Mouse (Mus musculus) neural tube, embryonic 11.5 days (tissue): ENCODE measurements around the gene Copg2. TPM values are rescaled to one million over a fixed set of nuclear protein-coding genes. Genes with fewer than 3 reads are reported as not detected.
"Not testable (repeated sequence)": the region's sequence is repeated elsewhere in the genome, so short reads cannot be mapped to it uniquely, and the experiment has no call there.

Source experiments
- ATAC-seq: fragments of 200-750 bp; cut with Nextera tagmentation; 2 replicates; pipeline ENCODE4 v1.8.0; 2017; ENCODE audit warnings: moderate number of reproducible peaks, mild to moderate bottlenecking, moderate TSS enrichment, moderate library complexity; ENCODE audit not compliant: insufficient read depth, low FRiP score, low TSS enrichment
- DNase-seq: peaks from one replicate; pipeline ENCODE4 v3.0.0-alpha.2; 2015; ENCODE audit warnings: low spot score
- H3K27ac ChIP-seq: fragments of 300-500 bp; sonication (generic); 2 replicates; pipeline ENCODE4 v1.5.1; 2014; ENCODE audit warnings: low read depth, mild to moderate bottlenecking, low read length
- H3K27me3 ChIP-seq: fragments of 300-500 bp; sonication (generic); 2 replicates; pipeline ENCODE4 v1.6.1; 2014; ENCODE audit warnings: mild to moderate bottlenecking, low read length, mixed read lengths; ENCODE audit not compliant: control insufficient read depth, insufficient read depth
- H3K36me3 ChIP-seq: fragments of 300-500 bp; sonication (generic); 2 replicates; pipeline ENCODE4 v1.6.1; 2014; ENCODE audit warnings: mild to moderate bottlenecking, low read length, moderate library complexity, mixed read lengths; ENCODE audit not compliant: control insufficient read depth, insufficient read depth
- H3K4me1 ChIP-seq: fragments of 300-500 bp; sonication (generic); 2 replicates; pipeline ENCODE4 v1.6.1; 2014; ENCODE audit warnings: low read length, mixed read lengths; ENCODE audit not compliant: control insufficient read depth, insufficient read depth
- H3K4me2 ChIP-seq: fragments of 300-500 bp; sonication (generic); 2 replicates; pipeline ENCODE4 v1.6.1; 2014; ENCODE audit warnings: low read depth, mild to moderate bottlenecking, moderate library complexity
- H3K4me3 ChIP-seq: fragments of 300-500 bp; sonication (generic); 2 replicates; pipeline ENCODE4 v1.5.1; 2014; ENCODE audit warnings: low read depth, low read length
- H3K9ac ChIP-seq: fragments of 300-500 bp; sonication (generic); 2 replicates; pipeline ENCODE4 v1.6.1; 2014; ENCODE audit warnings: mild to moderate bottlenecking, low read length
- H3K9me3 ChIP-seq: fragments of 300-500 bp; sonication (generic); 2 replicates; pipeline ENCODE4 v1.6.1; 2016; ENCODE audit warnings: low read length; ENCODE audit not compliant: control insufficient read depth
- WGBS: fragments of 180-500 bp; shearing (Covaris S2); extraction: QIAGEN DNeasy Blood & Tissue Kit; methylation state at CpG from one replicate; pipeline ENCODE4 v1.1.7; 2014; 5-methylcytosine and 5-hydroxymethylcytosine counted together
- polyA plus RNA-seq: library from polyadenylated mRNA; unstranded; fragments of >200 nt; fragmentation: Nextera tagmentation; extraction: Ambion mirVana; gene quantifications from 2 replicates; pipeline ENCODE4 v1.2.1, GENCODE M21; 2014

The Copg2 gene
- polyA plus RNA-seq, 1 experiment from 2014 or later, result 43.6 TPM

DNA sequence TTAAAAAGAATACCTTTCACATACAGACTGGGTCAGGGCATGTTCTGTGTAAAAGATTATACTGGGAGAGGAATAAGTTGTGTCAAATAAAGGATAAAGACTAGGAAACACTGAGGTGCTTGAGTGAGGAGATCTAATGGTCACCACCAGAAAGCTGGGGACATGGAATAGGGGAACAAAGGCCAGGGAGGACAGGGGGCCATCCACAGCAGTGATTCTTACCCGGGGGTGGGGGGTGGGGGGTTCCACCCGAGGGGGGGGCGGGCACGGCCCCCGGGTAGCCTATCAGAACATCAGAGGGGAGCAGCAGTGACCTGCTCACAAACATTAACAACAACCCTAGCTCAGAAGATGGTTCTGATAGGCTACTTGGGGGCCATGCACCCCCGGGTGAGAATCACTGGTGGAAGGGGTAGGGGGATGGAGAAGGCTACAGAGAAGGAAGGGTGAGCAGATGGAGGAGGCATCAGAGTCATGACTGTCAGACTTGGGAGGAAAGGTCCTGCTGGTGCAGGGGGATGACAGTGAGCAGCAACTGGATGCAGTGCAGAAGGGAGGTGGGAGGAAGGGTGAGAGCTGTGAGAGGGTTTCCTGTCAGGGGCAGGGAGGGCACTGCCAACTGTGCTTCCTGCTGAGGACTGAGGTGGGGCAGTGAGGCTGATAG, 92.1 kb downstream of the Copg2 start:
- not testable (repeated sequence) for H3K27ac ChIP-seq, H3K9me3 ChIP-seq, H3K9ac ChIP-seq, H3K4me2 ChIP-seq, H3K4me1 ChIP-seq, H3K4me3 ChIP-seq, H3K27me3 ChIP-seq
- peak; percentile 68 for ATAC-seq
- WGBS, result 76% methylated on average over 6 of the region's 6 CpGs
- peak; percentile 37 for DNase-seq
- peaks cover 11% of the 10 kb centered on the region for H3K36me3 ChIP-seq

DNA sequence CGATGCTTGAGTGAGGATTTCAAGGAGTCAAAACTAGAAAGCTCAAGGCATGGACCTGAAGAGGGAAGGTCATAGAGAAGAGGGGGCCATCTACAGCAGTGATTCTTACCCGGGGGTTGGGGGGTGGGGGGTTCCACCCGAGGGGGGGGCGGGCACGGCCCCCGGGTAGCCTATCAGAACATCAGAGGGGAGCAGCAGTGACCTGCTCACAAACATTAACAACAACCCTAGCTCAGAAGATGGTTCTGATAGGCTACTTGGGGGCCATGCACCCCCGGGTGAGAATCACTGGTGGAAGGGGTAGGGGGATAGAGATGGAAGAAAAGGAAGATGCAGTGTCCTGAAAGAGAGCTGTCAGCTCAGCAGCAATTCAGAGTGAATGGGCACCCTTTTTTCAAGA, 93.7 kb downstream of the Copg2 start:
- not testable (repeated sequence) for H3K9ac ChIP-seq, H3K27me3 ChIP-seq, H3K27ac ChIP-seq, H3K4me3 ChIP-seq, DNase-seq, H3K4me1 ChIP-seq, ATAC-seq, H3K4me2 ChIP-seq, H3K9me3 ChIP-seq
- 89% methylated on average over 7 of the region's 7 CpGs for WGBS
- H3K36me3 ChIP-seq, result peaks cover 11% of the 10 kb centered on the region

DNA sequence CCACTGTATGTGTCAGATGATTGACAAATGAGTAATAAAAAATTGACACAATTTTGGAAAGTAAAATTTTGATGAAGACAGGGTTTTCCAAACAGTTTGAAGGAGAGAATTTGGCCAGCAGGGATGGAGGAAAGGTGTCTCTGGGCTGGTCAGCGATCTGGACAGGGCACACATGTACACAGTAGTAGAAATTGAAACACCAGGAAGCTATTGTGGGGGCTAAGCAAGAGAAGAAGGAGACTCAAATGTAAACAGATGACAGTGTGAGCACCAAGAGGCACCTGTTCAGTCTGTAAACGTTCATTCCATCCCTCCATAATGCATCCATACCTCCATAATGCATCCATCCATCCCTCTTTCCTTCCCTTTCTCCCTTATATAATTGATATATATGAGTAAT, 145.4 kb downstream of the Copg2 start:
- ATAC-seq (no peak), DNase-seq (no peak)
- Histone ChIP-seq H3K36me3 (peaks cover 11% of the 10 kb centered on the region), H3K27me3 (no peaks in the 10 kb centered on the region), H3K4me3 (no peak overlapping the region), H3K4me1 (no peaks in the 10 kb centered on the region), H3K9me3 (no peaks in the 10 kb centered on the region), H3K4me2 (no peak overlapping the region), H3K9ac (no peak overlapping the region), H3K27ac (no peak overlapping the region)
- WGBS, result 83% methylated on average over 2 of the region's 2 CpGs

DNA sequence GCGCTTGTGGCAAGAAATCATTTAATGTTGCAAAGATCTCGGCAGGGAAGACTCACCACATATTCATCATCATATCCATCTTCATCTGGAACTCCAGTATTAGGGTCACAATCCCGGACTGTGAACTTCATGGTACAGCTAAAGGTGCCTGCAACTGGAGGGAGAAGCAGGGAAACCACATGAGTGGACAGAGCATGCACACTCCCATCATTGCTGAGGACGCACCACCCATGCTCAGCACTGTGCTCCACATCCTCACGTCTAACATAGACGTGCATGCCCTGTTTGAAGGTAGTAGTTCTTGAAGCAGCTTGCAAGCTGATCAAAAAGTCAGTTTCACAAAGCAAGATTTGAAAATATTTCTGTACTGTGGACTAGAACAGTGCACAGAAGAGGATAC, 146.1 kb downstream of the Copg2 start:
- Histone ChIP-seq H3K36me3 (peaks cover 13% of the 10 kb centered on the region), H3K4me1 (no peaks in the 10 kb centered on the region), H3K9ac (no peak overlapping the region), H3K27ac (no peak overlapping the region), H3K9me3 (no peaks in the 10 kb centered on the region), H3K27me3 (no peaks in the 10 kb centered on the region), H3K4me2 (no peak overlapping the region), H3K4me3 (no peak overlapping the region)
- WGBS, result 89% methylated on average over 6 of the region's 6 CpGs
- DNase-seq, result no peak
- no peak for ATAC-seq

DNA sequence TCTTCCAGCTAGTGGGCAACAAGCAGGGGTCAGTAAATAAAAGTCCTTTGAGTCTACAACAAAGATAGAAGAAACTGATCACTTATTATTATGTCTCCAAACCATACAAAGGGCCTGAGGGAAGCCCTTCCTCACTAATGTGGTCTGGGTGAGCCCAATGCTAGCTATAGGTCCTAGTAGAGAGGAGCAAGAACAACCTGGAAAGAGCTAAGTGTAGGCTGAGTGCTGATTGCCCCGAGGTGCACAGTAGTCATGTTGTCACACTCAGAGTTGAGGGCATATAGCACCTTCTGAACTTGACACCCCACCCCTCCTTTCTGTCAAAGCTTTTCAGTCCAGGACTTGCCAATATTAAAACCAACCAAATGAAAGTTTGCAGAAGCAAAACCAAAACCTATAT, 146.7 kb downstream of the Copg2 start:
- H3K9ac ChIP-seq, result no peak overlapping the region
- WGBS, result 78% methylated on average over 1 of the region's 1 CpGs
- no peak overlapping the region for H3K4me2 ChIP-seq
- H3K4me3 ChIP-seq, result no peak overlapping the region
- peaks cover 13% of the 10 kb centered on the region for H3K36me3 ChIP-seq
- H3K4me1 ChIP-seq, result no peaks in the 10 kb centered on the region
- ATAC-seq (no peak), DNase-seq (no peak)
- no peak overlapping the region for H3K27ac ChIP-seq
- no peaks in the 10 kb centered on the region for H3K27me3 ChIP-seq
- H3K9me3 ChIP-seq, result no peaks in the 10 kb centered on the region

DNA sequence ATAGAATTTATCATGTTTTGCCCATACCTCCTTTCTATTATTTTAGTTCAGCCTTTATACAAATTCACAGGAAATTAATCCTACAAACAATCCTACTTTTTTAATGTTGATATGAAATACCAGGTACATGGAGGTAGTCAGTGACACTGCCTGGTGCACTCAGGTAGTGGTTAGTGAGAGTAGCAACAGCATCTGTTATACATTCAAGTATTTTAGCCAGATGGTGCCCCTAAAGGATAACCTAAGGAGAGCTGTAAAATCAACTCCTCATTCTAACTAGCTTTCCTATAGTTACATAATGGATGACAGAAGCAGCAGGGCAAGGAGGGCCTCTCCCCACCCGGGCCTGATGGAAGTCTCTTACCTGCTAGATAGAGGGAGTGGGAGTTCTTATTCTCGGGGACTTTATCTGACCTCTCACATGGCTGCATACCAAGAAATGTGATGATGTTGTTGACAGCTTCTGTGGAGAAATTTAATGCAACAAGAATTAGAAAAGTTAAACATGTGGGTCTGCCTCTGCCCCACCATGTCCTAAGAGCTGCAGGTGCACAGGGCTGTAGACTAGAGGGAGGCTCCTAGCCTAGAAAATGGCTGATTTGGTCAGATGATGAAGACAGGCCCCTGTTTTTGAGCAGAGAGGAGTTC, 147.4 kb downstream of the Copg2 start:
- H3K4me2 ChIP-seq, result no peak overlapping the region
- DNase-seq, result no peak
- H3K36me3 ChIP-seq, result peaks cover 13% of the 10 kb centered on the region
- H3K4me1 ChIP-seq, result no peaks in the 10 kb centered on the region
- no peak for ATAC-seq
- no peak overlapping the region for H3K9ac ChIP-seq
- no peak overlapping the region for H3K4me3 ChIP-seq
- H3K27ac ChIP-seq, result no peak overlapping the region
- no peaks in the 10 kb centered on the region for H3K9me3 ChIP-seq
- 67% methylated on average over 2 of the region's 2 CpGs for WGBS
- H3K27me3 ChIP-seq, result no peaks in the 10 kb centered on the region

DNA sequence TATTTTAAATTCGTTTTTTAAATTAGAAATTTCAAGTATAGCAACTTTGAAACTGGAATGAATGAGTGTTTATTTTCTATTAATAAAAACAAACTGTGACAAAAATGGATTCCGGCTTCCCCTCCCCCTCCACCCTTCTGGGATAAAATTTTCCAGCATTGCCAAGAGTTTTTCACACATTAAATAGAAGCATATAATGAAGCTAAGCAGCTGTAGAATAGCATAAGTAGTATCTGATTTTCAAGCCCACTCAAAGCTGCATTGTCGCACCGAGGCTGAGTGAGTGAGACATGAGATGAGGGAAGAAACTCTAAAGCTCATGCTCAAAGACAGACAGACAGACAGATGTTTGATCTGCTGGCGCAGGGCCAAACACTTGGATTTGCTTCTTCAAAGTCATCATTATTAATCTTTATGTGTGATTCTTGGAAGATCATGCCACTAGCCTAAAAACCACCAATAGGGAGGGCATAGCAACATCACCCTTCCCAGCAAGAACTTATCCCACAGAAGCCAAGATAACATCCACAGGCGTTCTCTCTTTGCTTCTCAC, 148.2 kb downstream of the Copg2 start:
- ATAC-seq, result no peak
- 90% methylated on average over 6 of the region's 6 CpGs for WGBS
- H3K36me3 ChIP-seq, result peaks cover 13% of the 10 kb centered on the region

DNA sequence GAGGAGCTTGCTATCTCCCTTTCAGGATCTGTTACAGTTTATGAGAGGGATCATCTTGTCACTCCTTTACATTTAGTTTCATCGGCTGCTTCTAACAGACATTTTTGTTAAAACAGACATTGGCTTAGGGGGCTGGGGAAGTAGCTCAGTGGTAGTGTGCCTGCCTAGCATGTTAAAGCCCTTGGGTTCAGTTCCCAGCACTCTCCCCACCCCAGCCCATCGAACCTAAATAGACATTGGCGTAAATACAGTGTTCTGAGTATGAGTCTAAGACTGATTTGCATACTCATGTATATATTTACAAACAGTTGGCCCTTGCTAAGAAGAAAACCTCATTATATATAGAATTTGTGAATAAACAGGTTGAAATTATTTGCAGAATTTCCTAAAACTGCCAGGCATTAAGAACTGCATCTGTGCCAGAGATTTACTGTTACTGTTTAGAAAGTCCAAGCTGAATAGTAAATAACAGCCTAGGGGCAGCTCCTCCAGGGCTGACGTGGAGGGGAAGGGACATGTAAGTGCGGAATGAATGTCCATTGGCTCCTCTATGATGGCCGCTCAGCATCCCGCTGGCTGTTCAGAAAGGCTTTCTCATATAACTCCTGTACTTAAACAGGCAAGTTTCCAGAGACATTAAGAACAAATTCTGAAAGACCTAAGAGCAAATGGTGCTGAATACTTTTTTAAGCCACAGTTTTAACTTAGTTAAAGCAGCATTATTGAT, 148.8 kb downstream of the Copg2 start:
- H3K9me3 ChIP-seq, result no peaks in the 10 kb centered on the region
- no peak overlapping the region for H3K27ac ChIP-seq
- no peaks in the 10 kb centered on the region for H3K4me1 ChIP-seq
- peaks cover 17% of the 10 kb centered on the region for H3K36me3 ChIP-seq
- DNase-seq, result no peak
- no peaks in the 10 kb centered on the region for H3K27me3 ChIP-seq
- 73% methylated on average over 7 of the region's 7 CpGs for WGBS
- H3K9ac ChIP-seq, result no peak overlapping the region
- ATAC-seq, result no peak
- no peak overlapping the region for H3K4me2 ChIP-seq
- no peak overlapping the region for H3K4me3 ChIP-seq

More for the DNA sequence above, 148.2 kb downstream of the Copg2 start:
- H3K9me3 ChIP-seq, result no peaks in the 10 kb centered on the region
- no peaks in the 10 kb centered on the region for H3K4me1 ChIP-seq
- no peak overlapping the region for H3K4me3 ChIP-seq
- DNase-seq, result no peak
- H3K4me2 ChIP-seq, result no peak overlapping the region
- H3K9ac ChIP-seq, result no peak overlapping the region
- no peaks in the 10 kb centered on the region for H3K27me3 ChIP-seq
- H3K27ac ChIP-seq, result no peak overlapping the region
